14 mouse cellular contexts compared by ENCODE assay signal in the genomic region with DNA sequence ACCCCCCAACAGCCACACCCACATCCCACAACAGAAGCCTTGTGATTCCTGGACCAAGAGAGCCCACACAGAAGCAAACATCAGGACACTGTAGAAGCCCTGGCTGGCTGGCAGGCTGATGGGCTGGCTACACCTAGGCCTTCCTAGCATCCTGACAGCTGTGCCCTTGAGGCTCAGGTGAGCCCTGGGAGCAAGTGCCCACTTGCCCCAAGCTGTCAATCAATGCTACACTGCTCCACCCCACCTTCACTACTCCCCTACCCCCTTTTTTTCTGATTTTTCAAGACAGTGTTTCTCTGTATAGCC. TPM values are rescaled to one million over a fixed set of nuclear protein-coding genes. Genes with fewer than 3 reads are reported as not detected.
DNase-seq lines count a peak whose midpoint lies in the region; ATAC-seq and TF ChIP-seq lines count a peak whose summit lies in the region.
"Had no signal": no experiment of that assay in that cellular context is flagged by ENCODE, and none has a peak within 500 bp of the region (broad histone marks: within the 10 kb centered on the region; RNA-seq: fewer than 3 reads in every experiment).

No protein-coding gene starts in this region.

- H3K9me3 ChIP-seq in heart, embryonic 12.5 days (replicated peaks) = no peaks in the 10 kb centered on the region; the same call in 1 of the 2 replicates
- H3K9me3 ChIP-seq in lung, embryonic 14.5 days (ENCODE audit: low read depth, low read length) = no peaks in the 10 kb centered on the region
- no peaks in the 10 kb centered on the region; the same call in none of the 2 replicates for H3K9me3 ChIP-seq in embryonic facial prominence, embryonic 13.5 days
- H3K9me3 ChIP-seq in limb, embryonic 15.5 days = no peaks in the 10 kb centered on the region

- H3K27ac ChIP-seq in heart, embryonic 12.5 days (ENCODE audit: poor library complexity, severe bottlenecking) = peak overlapping the region; percentile 86
- peak overlapping the region; percentile 60; the same call in 1 of the 2 replicates for H3K27ac ChIP-seq in lung, embryonic 14.5 days (ENCODE audit: low read depth)
- no peak overlapping the region for H3K27ac ChIP-seq in embryonic facial prominence, embryonic 13.5 days
- 0 out of 2 replicates have a peak overlapping the region, but pooled peaks have one; percentile 22 for H3K27ac ChIP-seq in limb, embryonic 15.5 days
- H3K27ac ChIP-seq: hindbrain, embryonic 13.5 days; liver, embryonic 14.5 days had no signal

- H3K4me3 ChIP-seq in heart, embryonic 12.5 days = peak overlapping the region; percentile 22
- H3K4me3 ChIP-seq in lung, embryonic 14.5 days (ENCODE audit: low read depth, low read length) = no peak overlapping the region
- H3K4me3 ChIP-seq in embryonic facial prominence, embryonic 13.5 days = no peak overlapping the region
- H3K4me3 ChIP-seq in limb, embryonic 15.5 days = no peak overlapping the region
- H3K4me3 ChIP-seq: hindbrain, embryonic 13.5 days had no signal

- ATAC-seq in heart, embryonic 12.5 days (ENCODE audit: insufficient number of reproducible peaks, low FRiP score) = no peak
- peak; percentile 28; the same call in 1 of the 2 replicates for ATAC-seq in lung, embryonic 14.5 days (ENCODE audit: insufficient read depth)
- ATAC-seq in embryonic facial prominence, embryonic 13.5 days (ENCODE audit: insufficient number of reproducible peaks, insufficient read depth, low FRiP score, low TSS enrichment, low read depth) = no peak
- no peak for ATAC-seq in limb, embryonic 15.5 days (ENCODE audit: insufficient number of reproducible peaks, low FRiP score, low TSS enrichment, low read depth)
- no peak for ATAC-seq in erythroblast, adult 5-6 weeks (replicated peaks; ENCODE audit: low FRiP score, poor library complexity, severe bottlenecking)
- ATAC-seq: CD4-positive, CD25-positive, alpha-beta regulatory T cell, adult 4 months; forebrain, embryonic 16.5 days had no signal

- H3K9ac ChIP-seq in heart, embryonic 12.5 days = peak overlapping the region; percentile 33; the same call in 1 of the 2 replicates
- no peak overlapping the region for H3K9ac ChIP-seq in lung, embryonic 14.5 days
- H3K9ac ChIP-seq in embryonic facial prominence, embryonic 13.5 days = 0 out of 2 replicates have a peak overlapping the region, but pooled peaks have one; percentile 27
- H3K9ac ChIP-seq in limb, embryonic 15.5 days = no peak overlapping the region
- H3K9ac ChIP-seq: liver, embryonic 14.5 days had no signal

- no peak for TF ChIP-seq CTCF in lung, embryonic 14.5 days (IDR thresholded peaks at IDR 0.05; ENCODE audit: low read depth)

- no peak for DNase-seq in heart, adult 9 months (ENCODE audit: low spot score in 2 of 2)
- DNase-seq in lung, embryonic 14.5 days = no peak
- no peak for DNase-seq in lung, postnatal 14 days
- DNase-seq: adrenal gland, adult 2 months; cerebellum, adult 11 months; gastrocnemius, postnatal 14 days had no signal

- 0 out of 2 replicates have a peak, but pooled peaks cover 2% of the 10 kb centered on the region for H3K36me3 ChIP-seq in heart, embryonic 12.5 days
- H3K36me3 ChIP-seq in lung, embryonic 14.5 days (ENCODE audit: insufficient read depth) = no peaks in the 10 kb centered on the region
- H3K36me3 ChIP-seq in embryonic facial prominence, embryonic 13.5 days = no peaks in the 10 kb centered on the region
- H3K36me3 ChIP-seq in limb, embryonic 15.5 days = no peaks in the 10 kb centered on the region
- H3K36me3 ChIP-seq: hindbrain, embryonic 13.5 days had no signal

- H3K27me3 ChIP-seq in heart, embryonic 12.5 days (replicated peaks) = no peaks in the 10 kb centered on the region
- no peaks in the 10 kb centered on the region for H3K27me3 ChIP-seq in lung, embryonic 14.5 days (ENCODE audit: insufficient read depth, low read length)
- 0 out of 2 replicates have a peak, but pooled peaks cover 7% of the 10 kb centered on the region for H3K27me3 ChIP-seq in embryonic facial prominence, embryonic 13.5 days
- H3K27me3 ChIP-seq in limb, embryonic 15.5 days = 0 out of 2 replicates have a peak, but pooled peaks cover 5% of the 10 kb centered on the region
- H3K27me3 ChIP-seq: hindbrain, embryonic 13.5 days had no signal

- peaks cover 55% of the 10 kb centered on the region for H3K4me1 ChIP-seq in heart, embryonic 12.5 days (replicated peaks)
- peaks cover 19% of the 10 kb centered on the region for H3K4me1 ChIP-seq in lung, embryonic 14.5 days (ENCODE audit: insufficient read depth)
- peaks cover 31% of the 10 kb centered on the region for H3K4me1 ChIP-seq in embryonic facial prominence, embryonic 13.5 days
- peaks cover 31% of the 10 kb centered on the region for H3K4me1 ChIP-seq in limb, embryonic 15.5 days

- peak overlapping the region; percentile 60 for H3K4me2 ChIP-seq in heart, embryonic 12.5 days
- H3K4me2 ChIP-seq in lung, embryonic 14.5 days = peak overlapping the region; percentile 62
- H3K4me2 ChIP-seq in embryonic facial prominence, embryonic 13.5 days = peak overlapping the region; percentile 61; the same call in 1 of the 2 replicates
- H3K4me2 ChIP-seq in limb, embryonic 15.5 days = no peak overlapping the region; the same call in 1 of the 2 replicates

RNA-seq across cellular contexts. Expression of a gene that starts 32.0 kb away (rescaled TPM):
- polyA plus RNA-seq in heart, embryonic 12.5 days (2016; fragmentation: Nextera tagmentation; extraction: Ambion mirVana) = 13.3 and 14.2 TPM in 2 replicates
- 38.9 and 49.1 TPM in 2 replicates for polyA plus RNA-seq in lung, embryonic 14.5 days (2014; fragmentation: Nextera tagmentation; extraction: Ambion mirVana)
- 4.4 and 6.4 TPM in 2 replicates for polyA plus RNA-seq in embryonic facial prominence, embryonic 13.5 days (2015; fragmentation: Nextera tagmentation; extraction: Ambion mirVana)
- 4.4 and 4.8 TPM in 2 replicates for polyA plus RNA-seq in limb, embryonic 15.5 days (2015; fragmentation: Nextera tagmentation; extraction: Ambion mirVana)
- total RNA-seq in erythroblast, adult 5-6 weeks (2015; ENCODE audit: low replicate concordance) = not detected in 2 replicates
- not detected in 2 replicates for total RNA-seq in erythroblast, adult 5-6 weeks (2017; ENCODE audit: low replicate concordance)

Comparison
In these comparisons a context has a peak if more than half of its experiments do, and no peak if none do; other contexts are left out.
1. H3K9ac ChIP-seq: peak in heart, embryonic 12.5 days (single experiment) and embryonic facial prominence, embryonic 13.5 days (single experiment); none in lung, embryonic 14.5 days (single experiment) and limb, embryonic 15.5 days (single experiment).